Mouse (Mus musculus) thymus, adult 2 months (tissue): Measurements from ENCODE around the gene Iqcj.

Experiments used
- CTCF ChIP-seq: fragments of 200-500 bp; IDR thresholded peaks from 2 replicates; pipeline ENCODE4 v1.5.1; 2012; ENCODE audit warnings: mild to moderate bottlenecking, control low read depth, low read length, moderate library complexity, borderline replicate concordance; ENCODE audit not compliant: control insufficient read depth, poor library complexity, insufficient read depth; ENCODE audit errors: extremely low read depth
- POLR2A ChIP-seq: fragments of 200-500 bp; IDR thresholded peaks from 2 replicates; pipeline ENCODE4 v1.6.1; 2012; ENCODE audit warnings: mild to moderate bottlenecking, low read length, control low read depth, moderate library complexity; ENCODE audit not compliant: control insufficient read depth, poor library complexity, insufficient read depth; ENCODE audit errors: extremely low read depth

GRCm38 (mm10) chr3:67867420-67868065 lies 24.5 kb upstream of the Iqcj start:
- no peak for TF ChIP-seq POLR2A
- TF ChIP-seq CTCF: no peak
